Mouse (Mus musculus) stomach, embryonic 14.5 days (tissue): ENCODE measurements around the gene Tnfsf8. TPM values are rescaled to one million over a fixed set of nuclear protein-coding genes. Genes with fewer than 3 reads are reported as not detected.

Experiments
- ATAC-seq: fragments of 200-750 bp; cut with Nextera tagmentation; 2 replicates; pipeline ENCODE4 v1.8.0; 2017; ENCODE audit warnings: low read depth, moderate TSS enrichment; ENCODE audit not compliant: insufficient number of reproducible peaks, insufficient read depth, low FRiP score
- H3K27ac ChIP-seq: fragments of 300-500 bp; sonication (generic); 2 replicates; pipeline ENCODE4 v1.5.1; 2014; ENCODE audit warnings: mild to moderate bottlenecking, low read length, moderate library complexity, mixed read lengths
- H3K27me3 ChIP-seq: fragments of 300-500 bp; sonication (generic); 2 replicates; pipeline ENCODE4 v1.6.1; 2014; ENCODE audit warnings: low read length, control low read depth, mixed read lengths; ENCODE audit not compliant: control insufficient read depth, insufficient read depth
- H3K36me3 ChIP-seq: fragments of 300-500 bp; sonication (generic); 2 replicates; pipeline ENCODE4 v1.6.1; 2014; ENCODE audit warnings: mild to moderate bottlenecking, control low read depth, low read length, moderate library complexity, mixed read lengths; ENCODE audit not compliant: control insufficient read depth, insufficient read depth
- H3K4me1 ChIP-seq: fragments of 300-500 bp; sonication (generic); 2 replicates; pipeline ENCODE4 v1.6.1; 2014; ENCODE audit warnings: low read length, control low read depth, mixed read lengths; ENCODE audit not compliant: control insufficient read depth, insufficient read depth
- H3K4me2 ChIP-seq: fragments of 300-500 bp; sonication (generic); replicated peaks from 2 replicates; pipeline ENCODE4 v1.6.1; 2014; ENCODE audit warnings: low read depth, low read length, control low read depth
- H3K4me3 ChIP-seq: fragments of 300-500 bp; sonication (generic); 2 replicates; pipeline ENCODE4 v1.5.1; 2014; ENCODE audit warnings: low read depth, low read length, control low read depth
- H3K9ac ChIP-seq: fragments of 300-500 bp; sonication (generic); replicated peaks from 2 replicates; pipeline ENCODE4 v1.6.1; 2014; ENCODE audit warnings: low read depth, mild to moderate bottlenecking, control low read depth, low read length, moderate library complexity, mixed read lengths
- H3K9me3 ChIP-seq: fragments of 300-500 bp; sonication (generic); 2 replicates; pipeline ENCODE4 v1.6.1; 2016; ENCODE audit warnings: low read depth, low read length, control low read depth; ENCODE audit not compliant: control insufficient read depth
- WGBS: fragments of 180-500 bp; shearing (Covaris S2); extraction: QIAGEN DNeasy Blood & Tissue Kit; methylation state at CpG from one replicate; pipeline ENCODE4 v1.1.7; 2014; 5-methylcytosine and 5-hydroxymethylcytosine counted together
- polyA plus RNA-seq: library from polyadenylated mRNA; unstranded; fragments of >200 nt; fragmentation: Nextera tagmentation; extraction: Ambion mirVana; gene quantifications from 2 replicates; pipeline ENCODE4 v1.2.1, GENCODE M21; 2014

Tnfsf8 gene
- polyA plus RNA-seq, 1 experiment from 2014 or later = not detected

GRCm38 (mm10) chr4:63853782-63854386, 7.3 kb downstream of the Tnfsf8 start:
- no peak overlapping the region for H3K4me3 ChIP-seq
- no peak overlapping the region for H3K9ac ChIP-seq
- H3K9me3 ChIP-seq = no peaks in the 10 kb centered on the region
- H3K36me3 ChIP-seq = no peaks in the 10 kb centered on the region
- H3K4me1 ChIP-seq = no peaks in the 10 kb centered on the region
- ATAC-seq = no peak
- H3K27me3 ChIP-seq = no peaks in the 10 kb centered on the region
- 62% methylated on average over 1 of the region's 1 CpGs for WGBS
- no peak overlapping the region for H3K27ac ChIP-seq
- no peak overlapping the region for H3K4me2 ChIP-seq

- H3K9ac ChIP-seq = no peak overlapping the region
- WGBS = 92% methylated on average over 2 of the region's 2 CpGs
- no peaks in the 10 kb centered on the region for H3K9me3 ChIP-seq
- H3K27ac ChIP-seq = no peak overlapping the region
- no peaks in the 10 kb centered on the region for H3K4me1 ChIP-seq
- H3K4me3 ChIP-seq = no peak overlapping the region
- H3K36me3 ChIP-seq = no peaks in the 10 kb centered on the region
- no peaks in the 10 kb centered on the region for H3K27me3 ChIP-seq
- no peak for ATAC-seq
- H3K4me2 ChIP-seq = no peak overlapping the region
These were observed 11.1 kb downstream of the Tnfsf8 start for GRCm38 (mm10) chr4:63850082-63850481.

- H3K27me3 ChIP-seq = no peaks in the 10 kb centered on the region
- ATAC-seq = no peak
- no peaks in the 10 kb centered on the region for H3K36me3 ChIP-seq
- 75% methylated on average over 3 of the region's 3 CpGs for WGBS
- no peaks in the 10 kb centered on the region for H3K4me1 ChIP-seq
- H3K27ac ChIP-seq = no peak overlapping the region
- no peak overlapping the region for H3K9ac ChIP-seq
- H3K4me2 ChIP-seq = no peak overlapping the region
- H3K9me3 ChIP-seq = no peaks in the 10 kb centered on the region
- H3K4me3 ChIP-seq = no peak overlapping the region
These were observed 14.1 kb downstream of the Tnfsf8 start for GRCm38 (mm10) chr4:63846881-63847597.

- Histone ChIP-seq H3K4me2 (no peak overlapping the region), H3K27ac (no peak overlapping the region), H3K9ac (no peak overlapping the region), H3K4me1 (no peaks in the 10 kb centered on the region), H3K9me3 (no peaks in the 10 kb centered on the region), H3K4me3 (no peak overlapping the region), H3K36me3 (no peaks in the 10 kb centered on the region), H3K27me3 (no peaks in the 10 kb centered on the region)
- WGBS = 75% methylated on average over 2 of the region's 2 CpGs
- no peak for ATAC-seq
These were observed 15.4 kb downstream of the Tnfsf8 start for GRCm38 (mm10) chr4:63845760-63846159.

GRCm38 (mm10) chr4:63843924-63844323, 17.2 kb downstream of the Tnfsf8 start:
- no peak overlapping the region for H3K4me3 ChIP-seq
- H3K36me3 ChIP-seq = no peaks in the 10 kb centered on the region
- ATAC-seq = no peak
- H3K9me3 ChIP-seq = no peaks in the 10 kb centered on the region
- no peak overlapping the region for H3K27ac ChIP-seq
- 23% methylated on average over 6 of the region's 6 CpGs for WGBS
- H3K4me2 ChIP-seq = no peak overlapping the region
- no peaks in the 10 kb centered on the region for H3K27me3 ChIP-seq
- no peaks in the 10 kb centered on the region for H3K4me1 ChIP-seq
- no peak overlapping the region for H3K9ac ChIP-seq

GRCm38 (mm10) chr4:63842278-63842677, 18.9 kb downstream of the Tnfsf8 start:
- H3K27ac ChIP-seq = no peak overlapping the region
- H3K9ac ChIP-seq = no peak overlapping the region
- H3K4me1 ChIP-seq = no peaks in the 10 kb centered on the region
- H3K9me3 ChIP-seq = no peaks in the 10 kb centered on the region
- no peak overlapping the region for H3K4me2 ChIP-seq
- no peak overlapping the region for H3K4me3 ChIP-seq
- ATAC-seq = no peak
- 73% methylated on average over 1 of the region's 1 CpGs for WGBS
- no peaks in the 10 kb centered on the region for H3K36me3 ChIP-seq
- no peaks in the 10 kb centered on the region for H3K27me3 ChIP-seq

- WGBS = 44% methylated on average over 5 of the region's 5 CpGs
- Histone ChIP-seq H3K4me2 (no peak overlapping the region), H3K9me3 (no peaks in the 10 kb centered on the region), H3K27me3 (no peaks in the 10 kb centered on the region), H3K9ac (no peak overlapping the region), H3K36me3 (no peaks in the 10 kb centered on the region), H3K4me3 (no peak overlapping the region), H3K4me1 (no peaks in the 10 kb centered on the region), H3K27ac (no peak overlapping the region)
- no peak for ATAC-seq
These were observed 20.7 kb downstream of the Tnfsf8 start for GRCm38 (mm10) chr4:63840457-63840856.

GRCm38 (mm10) chr4:63823136-63823535, 38.0 kb downstream of the Tnfsf8 start:
- ATAC-seq = no peak
- Histone ChIP-seq H3K27ac (no peak overlapping the region), H3K4me3 (no peak overlapping the region), H3K36me3 (no peaks in the 10 kb centered on the region), H3K4me1 (no peaks in the 10 kb centered on the region), H3K4me2 (no peak overlapping the region), H3K27me3 (no peaks in the 10 kb centered on the region), H3K9me3 (0 out of 2 replicates have a peak, but pooled peaks cover 3% of the 10 kb centered on the region), H3K9ac (no peak overlapping the region)
- 70% methylated on average over 4 of the region's 4 CpGs for WGBS
